Mouse (Mus musculus) hindbrain, embryonic 14.5 days (tissue): ENCODE results near the gene Wfdc3. TPM values are rescaled to one million over a fixed set of nuclear protein-coding genes. Genes with fewer than 3 reads are reported as not detected.
A peak's percentile ranks its signal among the peaks of the same experiment; 100 is the strongest.
"Not testable (repeated sequence)": the region's sequence is repeated elsewhere in the genome, so short reads cannot be mapped to it uniquely, and the experiment has no call there.

Experiments
- ATAC-seq: fragments of 200-750 bp; cut with Nextera tagmentation; 2 replicates; pipeline ENCODE4 v1.8.0; 2017; ENCODE audit warnings: moderate number of reproducible peaks, mild to moderate bottlenecking, moderate TSS enrichment, moderate library complexity; ENCODE audit not compliant: low FRiP score
- DNase-seq: peaks from one replicate; pipeline ENCODE4 v3.0.0-alpha.2; 2015; ENCODE audit warnings: low spot score
- H3K27ac ChIP-seq: fragments of 300-500 bp; sonication (generic); 2 replicates; pipeline ENCODE4 v1.5.1; 2014; ENCODE audit warnings: mild to moderate bottlenecking, moderate library complexity
- H3K27me3 ChIP-seq: fragments of 300-500 bp; sonication (generic); 2 replicates; pipeline ENCODE4 v1.6.1; 2014; ENCODE audit warnings: mild to moderate bottlenecking, low read length, mixed read lengths; ENCODE audit not compliant: control insufficient read depth, insufficient read depth
- H3K36me3 ChIP-seq: fragments of 300-500 bp; sonication (generic); replicated peaks from 2 replicates; pipeline ENCODE4 v1.6.1; 2014; ENCODE audit not compliant: control insufficient read depth, insufficient read depth
- H3K4me1 ChIP-seq: fragments of 300-500 bp; sonication (generic); replicated peaks from 2 replicates; pipeline ENCODE4 v1.6.1; 2014; ENCODE audit warnings: antibody characterized with exemption, low read length, mixed read lengths; ENCODE audit not compliant: control insufficient read depth, insufficient read depth
- H3K4me2 ChIP-seq: fragments of 300-500 bp; sonication (generic); replicated peaks from 2 replicates; pipeline ENCODE4 v1.6.1; 2014; ENCODE audit warnings: mild to moderate bottlenecking, moderate library complexity
- H3K4me3 ChIP-seq: fragments of 300-500 bp; sonication (generic); replicated peaks from 2 replicates; pipeline ENCODE4 v1.5.1; 2014; ENCODE audit warnings: mild to moderate bottlenecking, low read length
- H3K9ac ChIP-seq: fragments of 300-500 bp; sonication (generic); 2 replicates; pipeline ENCODE4 v1.6.1; 2014
- H3K9me3 ChIP-seq: fragments of 300-500 bp; sonication (generic); 2 replicates; pipeline ENCODE4 v1.6.1; 2016; ENCODE audit warnings: low read length; ENCODE audit not compliant: control insufficient read depth
- whole genome bisulfite sequencing: fragments of 180-500 bp; shearing (Covaris S2); extraction: QIAGEN DNeasy Blood & Tissue Kit; methylation state at CpG from one replicate; pipeline ENCODE4 v1.1.7; 2014; 5-methylcytosine and 5-hydroxymethylcytosine counted together
- polyA plus RNA-seq: library from polyadenylated mRNA; unstranded; fragments of >200 nt; fragmentation: Nextera tagmentation; extraction: Ambion mirVana; gene quantifications from 2 replicates; pipeline ENCODE4 v1.2.1, GENCODE M21; 2014

The Wfdc3 gene
- polyA plus RNA-seq, 1 experiment from 2014 or later, result 1.4 TPM

DNA sequence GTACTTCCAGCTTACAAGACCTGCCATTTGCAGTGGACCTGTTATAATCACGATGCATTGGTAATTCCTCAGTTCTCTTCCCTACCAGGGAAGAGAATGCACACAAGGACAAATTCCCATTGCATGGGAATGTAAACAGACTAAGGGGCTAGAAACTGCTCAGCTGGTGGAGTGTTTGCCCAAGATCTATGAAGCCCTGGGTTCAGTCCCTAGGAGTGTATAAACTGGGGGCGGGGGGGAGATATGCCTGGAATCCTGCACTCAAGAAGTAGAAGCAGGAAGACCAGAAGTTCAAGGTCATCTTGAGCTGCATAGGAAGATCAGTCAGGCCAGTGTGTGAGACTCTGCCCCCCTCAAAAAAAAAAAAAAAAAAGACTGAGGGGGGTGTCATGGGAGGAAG, 12.5 kb downstream of the Wfdc3 start:
- ATAC-seq, result no peak
- 92% methylated on average over 2 of the region's 2 CpGs for WGBS
- H3K27ac ChIP-seq, result no peak overlapping the region
- no peak overlapping the region for H3K9ac ChIP-seq
- H3K4me3 ChIP-seq, result no peak overlapping the region
- H3K4me1 ChIP-seq, result no peaks in the 10 kb centered on the region
- H3K36me3 ChIP-seq, result no peaks in the 10 kb centered on the region
- DNase-seq, result no peak
- no peaks in the 10 kb centered on the region for H3K9me3 ChIP-seq
- no peaks in the 10 kb centered on the region for H3K27me3 ChIP-seq
- no peak overlapping the region for H3K4me2 ChIP-seq

DNA sequence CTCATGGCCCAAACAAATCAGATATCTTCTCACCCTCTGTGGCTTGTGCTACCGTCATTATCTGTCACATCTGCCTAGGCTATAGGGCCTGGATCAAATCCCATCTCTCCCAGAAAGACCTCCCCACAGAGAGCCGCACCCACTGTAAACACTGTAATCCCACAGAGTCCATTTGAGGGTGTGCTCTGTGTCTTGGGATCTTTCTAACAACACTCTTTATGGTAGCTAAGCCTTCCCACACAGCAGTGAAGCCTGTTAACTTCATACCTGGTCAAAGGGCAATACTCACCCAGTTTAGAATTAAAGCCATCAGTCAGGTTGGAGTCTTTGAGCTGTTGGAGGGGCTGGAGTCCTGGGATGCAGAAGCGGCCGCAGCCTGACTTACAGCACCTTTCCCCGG, 14.0 kb downstream of the Wfdc3 start:
- Histone ChIP-seq H3K4me3 (no peak overlapping the region), H3K27ac (no peak overlapping the region), H3K36me3 (no peaks in the 10 kb centered on the region), H3K27me3 (no peaks in the 10 kb centered on the region), H3K4me2 (no peak overlapping the region), H3K9me3 (no peaks in the 10 kb centered on the region), H3K4me1 (no peaks in the 10 kb centered on the region), H3K9ac (no peak overlapping the region)
- ATAC-seq (no peak), DNase-seq (no peak)
- WGBS, result 82% methylated on average over 5 of the region's 5 CpGs

DNA sequence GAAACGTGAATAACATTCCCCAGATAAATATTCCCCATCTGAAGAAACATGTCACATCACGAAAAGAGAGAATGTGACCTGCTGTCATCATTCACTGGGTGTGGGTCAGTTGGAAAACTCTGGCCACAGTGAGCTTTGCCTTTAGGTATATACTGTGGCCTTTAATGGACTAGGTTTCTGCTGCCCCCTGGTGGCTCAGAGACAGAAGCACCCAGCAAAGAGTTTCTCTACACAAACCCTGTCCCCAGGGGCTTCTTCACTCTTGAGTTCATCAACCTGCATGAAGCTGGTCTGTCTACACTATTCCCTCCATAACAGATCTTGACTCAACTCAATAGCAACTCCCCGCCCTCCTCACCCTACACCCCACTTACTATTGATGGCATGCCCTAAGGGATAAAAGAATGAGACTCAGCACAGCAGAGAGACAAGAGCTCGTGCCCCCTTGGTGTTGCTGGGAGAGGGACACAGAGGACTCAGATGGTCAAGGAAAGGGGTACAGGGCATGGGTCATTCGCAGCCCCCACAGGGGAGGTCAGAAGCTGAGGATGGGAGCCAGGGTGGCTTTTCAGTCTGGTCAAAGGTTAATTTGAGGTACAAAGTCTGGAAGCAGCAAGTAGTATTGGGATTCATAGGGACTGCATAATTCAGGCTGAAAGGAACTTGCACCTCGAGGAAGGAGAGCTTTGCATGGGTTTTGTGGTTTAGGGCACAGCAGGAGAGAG, 19.7 kb downstream of the Wfdc3 start:
- no peak overlapping the region for H3K27ac ChIP-seq
- whole genome bisulfite sequencing, result 26% methylated on average over 6 of the region's 6 CpGs
- no peaks in the 10 kb centered on the region for H3K27me3 ChIP-seq
- no peak overlapping the region for H3K4me3 ChIP-seq
- H3K4me1 ChIP-seq, result no peaks in the 10 kb centered on the region
- no peaks in the 10 kb centered on the region for H3K9me3 ChIP-seq
- ATAC-seq (no peak), DNase-seq (peak; percentile 85)
- H3K9ac ChIP-seq, result no peak overlapping the region
- H3K4me2 ChIP-seq, result no peak overlapping the region
- H3K36me3 ChIP-seq, result no peaks in the 10 kb centered on the region

DNA sequence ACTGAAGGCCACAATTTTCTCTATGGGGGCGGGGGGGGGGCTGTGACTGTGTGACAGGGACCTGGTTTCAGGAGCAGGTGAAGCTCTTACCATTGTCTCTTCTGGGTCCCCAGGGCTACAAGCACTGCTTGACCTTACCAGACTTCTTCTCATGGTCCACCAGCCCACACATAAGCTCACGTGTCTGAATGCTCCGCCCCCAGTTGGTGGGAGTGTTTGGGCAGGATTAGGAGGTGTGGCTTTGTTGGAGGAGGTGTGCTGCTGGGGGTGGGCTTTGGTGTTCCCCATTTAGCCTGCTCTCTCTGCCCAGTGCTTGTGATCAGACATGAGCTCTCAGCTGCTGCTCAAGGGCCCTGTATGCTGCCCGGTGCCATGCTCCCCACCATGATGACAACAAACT, 22.5 kb downstream of the Wfdc3 start:
- DNase-seq (no peak), ATAC-seq (no peak)
- no peaks in the 10 kb centered on the region for H3K36me3 ChIP-seq
- no peaks in the 10 kb centered on the region for H3K9me3 ChIP-seq
- H3K4me2 ChIP-seq, result no peak overlapping the region
- no peak overlapping the region for H3K27ac ChIP-seq
- H3K27me3 ChIP-seq, result no peaks in the 10 kb centered on the region
- WGBS, result 62% methylated on average over 4 of the region's 4 CpGs
- no peak overlapping the region for H3K9ac ChIP-seq
- no peaks in the 10 kb centered on the region for H3K4me1 ChIP-seq
- no peak overlapping the region for H3K4me3 ChIP-seq

GRCm38 (mm10) chr2:164716194-164716786, 29.4 kb downstream of the Wfdc3 start:
- WGBS, result 95% methylated on average over 20 of the region's 23 CpGs
- H3K36me3 ChIP-seq, DNase-seq, H3K27ac ChIP-seq, ATAC-seq, H3K4me3 ChIP-seq, H3K9ac ChIP-seq, H3K9me3 ChIP-seq, H3K27me3 ChIP-seq, H3K4me1 ChIP-seq, H3K4me2 ChIP-seq: not testable (repeated sequence)

DNA sequence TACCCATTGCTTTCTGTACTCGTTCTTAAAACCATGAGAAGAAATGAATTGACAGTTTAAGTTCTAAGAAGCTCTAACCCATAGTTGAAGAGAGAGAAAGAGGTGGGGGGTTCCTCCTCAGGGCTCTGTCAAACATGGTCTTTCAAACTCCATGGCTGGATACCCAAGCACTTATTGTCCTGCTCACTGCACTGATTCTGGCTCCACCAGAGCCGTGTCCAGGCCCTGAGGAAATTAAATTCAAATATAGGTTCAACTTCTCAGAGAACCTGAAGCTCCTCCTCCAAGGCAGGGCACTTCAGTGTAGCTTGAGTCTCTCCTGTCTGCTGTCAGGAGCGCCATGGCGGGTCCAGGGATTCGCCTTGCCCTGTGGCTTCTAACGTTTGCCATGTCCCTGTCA, 30.7 kb downstream of the Wfdc3 start, which contains the start of gene Spint5:
TSS of gene Spint5 (plus strand) at position 301 of the 400 bp plus-strand sequence.
- no peaks in the 10 kb centered on the region for H3K9me3 ChIP-seq
- 84% methylated on average over 6 of the region's 6 CpGs for WGBS

DNA sequence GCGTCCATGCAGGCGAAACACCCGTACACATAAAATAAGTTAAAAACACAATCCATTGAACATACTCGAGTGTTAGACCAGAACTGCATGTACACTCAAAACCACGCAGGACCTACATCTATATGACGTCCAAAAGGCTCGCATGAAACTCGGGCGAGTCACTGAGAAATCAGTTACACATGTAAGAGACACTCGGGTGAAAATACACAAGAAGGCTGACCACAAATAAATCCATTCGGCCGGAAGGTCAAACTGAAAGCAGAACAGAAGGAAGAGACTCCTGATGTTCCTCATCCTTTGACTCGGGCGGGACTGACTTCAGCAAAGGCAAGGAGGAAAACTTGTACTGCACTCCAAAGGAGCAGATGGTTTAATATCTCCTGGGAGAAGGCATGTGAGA, 39.7 kb downstream of the Wfdc3 start:
- WGBS, result 93% methylated on average over 14 of the region's 14 CpGs
- H3K9me3 ChIP-seq, result no peaks in the 10 kb centered on the region
- DNase-seq, result no peak
- no peak overlapping the region for H3K9ac ChIP-seq
- H3K4me1 ChIP-seq, result no peaks in the 10 kb centered on the region
- H3K27ac ChIP-seq, result no peak overlapping the region
- no peak for ATAC-seq
- H3K4me3 ChIP-seq, result no peak overlapping the region
- no peaks in the 10 kb centered on the region for H3K27me3 ChIP-seq
- H3K36me3 ChIP-seq, result no peaks in the 10 kb centered on the region
- H3K4me2 ChIP-seq, result no peak overlapping the region

More for the DNA sequence above, 30.7 kb downstream of the Wfdc3 start, which contains the start of gene Spint5:
- Histone ChIP-seq H3K27me3 (no peaks in the 10 kb centered on the region), H3K4me1 (no peaks in the 10 kb centered on the region), H3K9ac (no peak within 1 kb of the TSS), H3K27ac (no peak within 1 kb of the TSS), H3K4me2 (no peak within 1 kb of the TSS), H3K4me3 (no peak within 1 kb of the TSS), H3K36me3 (no peaks in the 10 kb centered on the region)
- ATAC-seq, result no peak
- DNase-seq, result no peak

GRCm38 (mm10) chr2:164705328-164705727, 40.4 kb downstream of the Wfdc3 start:
- no peaks in the 10 kb centered on the region for H3K36me3 ChIP-seq
- DNase-seq (no peak), ATAC-seq (no peak)
- no peaks in the 10 kb centered on the region for H3K9me3 ChIP-seq
- no peaks in the 10 kb centered on the region for H3K27me3 ChIP-seq
- no peak overlapping the region for H3K4me2 ChIP-seq
- H3K9ac ChIP-seq, result no peak overlapping the region
- H3K4me3 ChIP-seq, result no peak overlapping the region
- 88% methylated on average over 6 of the region's 6 CpGs for WGBS
- H3K4me1 ChIP-seq, result no peaks in the 10 kb centered on the region
- H3K27ac ChIP-seq, result no peak overlapping the region

- no peak overlapping the region for H3K9ac ChIP-seq
- DNase-seq (no peak), ATAC-seq (no peak)
- 86% methylated on average over 5 of the region's 5 CpGs for WGBS
- H3K4me2 ChIP-seq, result no peak overlapping the region
- no peaks in the 10 kb centered on the region for H3K4me1 ChIP-seq
- no peaks in the 10 kb centered on the region for H3K27me3 ChIP-seq
- H3K9me3 ChIP-seq, result no peaks in the 10 kb centered on the region
- H3K4me3 ChIP-seq, result no peak overlapping the region
- no peaks in the 10 kb centered on the region for H3K36me3 ChIP-seq
- H3K27ac ChIP-seq, result no peak overlapping the region
Observed at GRCm38 (mm10) chr2:164704235-164704634, 41.5 kb downstream of the Wfdc3 start.
